Mouse (Mus musculus) frontal cortex, postnatal 10 days (tissue): ENCODE measurements at regions not wholly inside any gene's neighbourhood (a gene's known extent, or its start where the extent isn't known, plus 50 kb on each side); places are given as distances from the start of the nearest gene placed in this dataset.

Source experiments
- DNase-seq, 2 experiments: peaks; one replicate each; pipeline ENCODE4 v3.0.0; 2022; ENCODE audit warnings: low spot score in 2 of 2, mixed read lengths in 1 of 2

DNA sequence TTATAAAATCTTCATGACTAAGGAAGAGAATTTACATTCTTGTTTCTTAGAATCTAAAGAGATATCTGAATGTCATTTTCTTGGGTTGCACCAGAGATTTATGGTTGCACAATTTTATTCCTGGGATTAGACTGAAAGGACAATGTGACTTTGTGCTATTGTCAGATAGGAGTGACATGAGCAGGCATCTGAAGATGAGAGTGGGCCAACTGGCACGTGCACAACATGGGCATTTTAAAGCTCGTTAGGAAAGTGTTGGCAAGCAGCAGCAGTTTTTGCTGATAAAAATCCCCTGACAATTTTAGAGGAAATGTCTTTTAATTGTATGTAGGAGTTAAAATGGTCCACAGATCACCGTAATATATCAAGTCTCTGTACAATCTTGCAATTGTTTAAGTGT is 178.9 kb upstream of the Tecrl start:
- no peak for DNase-seq

- no peak for DNase-seq
These were observed 163.7 kb upstream of the Tecrl start for GRCm38 (mm10) chr5:83518661-83519060.

DNA sequence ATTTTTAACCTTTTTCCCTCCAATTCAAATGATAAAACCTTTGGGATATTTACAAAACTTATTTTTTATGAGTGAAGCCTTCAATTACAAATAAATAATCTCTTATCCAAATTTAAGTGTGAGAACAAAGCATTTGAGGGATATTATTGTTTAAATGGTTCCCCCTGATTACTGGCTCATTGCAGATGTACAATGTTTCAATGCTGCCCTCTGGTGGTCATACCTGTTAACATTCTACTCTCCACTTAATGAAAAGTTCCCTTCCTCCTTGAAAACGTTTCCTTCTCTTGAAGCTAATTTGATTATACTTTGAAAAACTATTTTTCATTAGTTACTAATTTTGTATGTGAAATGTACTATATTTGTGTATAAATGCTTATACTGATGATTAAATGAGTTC is 129.1 kb upstream of the Tecrl start:
- no peak for DNase-seq

- peak in 1 of 2 experiments; percentile 32 for DNase-seq
These were observed 85.3 kb upstream of the Tecrl start for GRCm38 (mm10) chr5:83440259-83440658.

DNA sequence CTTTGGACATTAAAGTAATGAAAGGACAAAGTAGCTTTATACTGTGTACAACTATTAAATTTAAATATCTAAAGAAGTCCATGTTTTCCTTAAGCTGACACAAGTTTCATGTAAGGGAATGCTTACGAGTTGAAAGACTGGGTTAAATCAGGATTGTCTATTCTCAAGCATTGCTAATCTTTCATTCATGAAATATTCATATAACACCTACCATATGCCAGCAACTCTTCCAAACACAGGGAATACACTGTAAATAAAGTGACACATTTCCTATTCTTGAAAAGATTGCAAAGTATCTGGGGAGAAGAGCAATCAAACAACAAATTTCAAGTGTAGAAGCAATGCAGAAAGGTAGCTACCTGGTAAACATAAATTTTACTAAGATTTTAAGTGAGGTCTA is 81.5 kb upstream of the Tecrl start:
- DNase-seq = no peak

DNA sequence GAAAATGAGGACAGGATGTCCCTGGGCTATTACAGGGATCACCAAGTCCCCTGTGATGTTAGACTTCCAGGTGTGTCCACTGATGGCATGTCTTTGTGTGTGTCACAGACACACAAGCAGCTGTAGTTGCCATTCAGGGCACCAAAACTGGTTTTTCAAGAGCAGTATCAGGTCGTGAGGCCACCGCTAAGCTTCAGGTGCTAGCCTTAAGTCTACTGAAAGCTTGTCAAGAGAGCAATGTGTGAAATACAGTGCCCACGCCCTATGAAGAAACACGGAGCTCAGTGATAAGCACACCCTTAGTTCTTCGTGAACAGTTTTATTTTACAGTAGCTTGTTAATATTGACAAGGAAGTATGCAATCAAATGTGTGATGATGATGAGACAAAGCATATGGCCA is 66.7 kb upstream of the Tecrl start:
- no peak for DNase-seq

GRCm38 (mm10) chr5:83410221-83410620 is 55.2 kb upstream of the Tecrl start:
- no peak for DNase-seq

GRCm38 (mm10) chr5:83405266-83405954 is 50.4 kb upstream of the Tecrl start:
- no peak for DNase-seq
